Mouse (Mus musculus) heart, embryonic 14.5 days (tissue): ENCODE data around the gene Pde9a. TPM values are rescaled to one million over a fixed set of nuclear protein-coding genes. Genes with fewer than 3 reads are reported as not detected.

Source experiments
- ATAC-seq: fragments of 200-750 bp; cut with Nextera tagmentation; 2 replicates; pipeline ENCODE4 v1.8.0; 2017; ENCODE audit warnings: low read depth, moderate TSS enrichment; ENCODE audit not compliant: insufficient number of reproducible peaks, insufficient read depth, low FRiP score
- H3K27ac ChIP-seq, 2 experiments: fragments of 200-500 bp in 1 of 2; fragments of 300-500 bp in 1 of 2; sonication (generic) in 1 of 2; replicated peaks in 1 of 2; 2 replicates each; pipeline ENCODE4 v1.5.1; 2012 to 2014; ENCODE audit warnings: low read depth in 2 of 2, low read length in 2 of 2, control low read depth in 1 of 2, mild to moderate bottlenecking in 1 of 2, mixed read lengths in 1 of 2; ENCODE audit not compliant: control insufficient read depth in 1 of 2, insufficient read depth in 1 of 2
- H3K27me3 ChIP-seq: fragments of 300-500 bp; sonication (generic); 2 replicates; pipeline ENCODE4 v1.6.1; 2014; ENCODE audit warnings: mild to moderate bottlenecking, low read length, control low read depth; ENCODE audit not compliant: control insufficient read depth, insufficient read depth
- H3K36me3 ChIP-seq: fragments of 300-500 bp; sonication (generic); 2 replicates; pipeline ENCODE4 v1.6.1; 2014; ENCODE audit warnings: mild to moderate bottlenecking, control low read depth, low read length, mixed read lengths; ENCODE audit not compliant: control insufficient read depth, insufficient read depth
- H3K4me1 ChIP-seq, 2 experiments: fragments of 200-500 bp in 1 of 2; fragments of 300-500 bp in 1 of 2; sonication (generic) in 1 of 2; 2 replicates each; pipeline ENCODE4 v1.6.1; 2012 to 2014; ENCODE audit warnings: low read length in 2 of 2, control low read depth in 1 of 2, mixed read lengths in 1 of 2; ENCODE audit not compliant: control insufficient read depth in 2 of 2, insufficient read depth in 2 of 2
- H3K4me2 ChIP-seq: fragments of 300-500 bp; sonication (generic); 2 replicates; pipeline ENCODE4 v1.6.1; 2014; ENCODE audit warnings: mild to moderate bottlenecking, low read length
- H3K4me3 ChIP-seq, 2 experiments: fragments of 200-500 bp in 1 of 2; fragments of 300-500 bp in 1 of 2; sonication (generic) in 1 of 2; 2 replicates each; pipeline ENCODE4 v1.5.1; 2012 to 2014; ENCODE audit warnings: low read length in 2 of 2, mild to moderate bottlenecking in 2 of 2, control low read depth in 1 of 2, low read depth in 1 of 2, moderate library complexity in 1 of 2; ENCODE audit not compliant: control insufficient read depth in 1 of 2, insufficient read depth in 1 of 2
- H3K9ac ChIP-seq: fragments of 300-500 bp; sonication (generic); 2 replicates; pipeline ENCODE4 v1.6.1; 2014; ENCODE audit warnings: mild to moderate bottlenecking, low read length
- H3K9me3 ChIP-seq: fragments of 300-500 bp; sonication (generic); 2 replicates; pipeline ENCODE4 v1.6.1; 2016; ENCODE audit warnings: low read length, control low read depth; ENCODE audit not compliant: control insufficient read depth
- WGBS: fragments of 180-500 bp; shearing (Covaris S2); extraction: QIAGEN DNeasy Blood & Tissue Kit; methylation state at CpG from one replicate; pipeline ENCODE4 v1.1.7; 2014; 5-methylcytosine and 5-hydroxymethylcytosine counted together
- polyA plus RNA-seq: library from polyadenylated mRNA; unstranded; fragments of >200 nt; fragmentation: Nextera tagmentation; extraction: Ambion mirVana; gene quantifications from 2 replicates; pipeline ENCODE4 v1.2.1, GENCODE M21; 2014

Pde9a gene
- polyA plus RNA-seq, 1 experiment from 2014 or later, result 9.1 TPM

DNA sequence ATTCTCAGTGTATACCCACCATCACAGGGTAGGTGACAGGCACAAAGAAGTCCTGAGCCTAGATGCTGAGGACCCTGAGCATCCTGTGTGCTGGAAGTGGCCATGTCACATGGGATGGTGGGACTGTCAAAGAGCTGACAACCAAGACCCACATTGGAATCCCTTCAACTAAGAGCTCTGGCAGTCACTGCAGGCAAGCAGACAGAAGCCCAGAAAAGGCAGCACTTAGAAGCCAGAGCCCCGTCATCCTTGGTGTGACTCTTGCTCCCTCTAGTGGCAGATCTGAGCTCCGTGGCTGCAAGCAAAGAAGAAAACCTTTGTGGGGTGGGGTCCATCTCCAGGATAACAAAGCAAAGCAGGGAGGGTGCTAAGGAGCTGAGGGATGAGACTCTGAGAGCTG, 106.4 kb downstream of the Pde9a start:
- no peaks in the 10 kb centered on the region for H3K27me3 ChIP-seq
- H3K27ac ChIP-seq, result no peak overlapping the region
- no peaks in the 10 kb centered on the region for H3K4me1 ChIP-seq
- H3K36me3 ChIP-seq, result peaks cover 26% of the 10 kb centered on the region
- no peak overlapping the region for H3K4me3 ChIP-seq
- 2% methylated on average over 2 of the region's 2 CpGs for WGBS
- H3K4me2 ChIP-seq, result no peak overlapping the region
- H3K9me3 ChIP-seq, result no peaks in the 10 kb centered on the region
- no peak overlapping the region for H3K9ac ChIP-seq
- no peak for ATAC-seq

GRCm38 (mm10) chr17:31494989-31495388, 109.0 kb downstream of the Pde9a start:
- Histone ChIP-seq H3K4me2 (no peak overlapping the region), H3K9me3 (no peaks in the 10 kb centered on the region), H3K27me3 (no peaks in the 10 kb centered on the region), H3K36me3 (peaks cover 52% of the 10 kb centered on the region), H3K4me1 (no peaks in the 10 kb centered on the region), H3K4me3 (no peak overlapping the region), H3K27ac (no peak overlapping the region), H3K9ac (no peak overlapping the region)
- ATAC-seq, result no peak
- 87% methylated on average over 1 of the region's 1 CpGs for WGBS

- no peak for ATAC-seq
- H3K9ac ChIP-seq, result no peak overlapping the region
- H3K9me3 ChIP-seq, result no peaks in the 10 kb centered on the region
- H3K27ac ChIP-seq, result no peak overlapping the region
- H3K4me1 ChIP-seq, result no peaks in the 10 kb centered on the region
- H3K4me3 ChIP-seq, result no peak overlapping the region
- H3K36me3 ChIP-seq, result peaks cover 78% of the 10 kb centered on the region
- 83% methylated on average over 6 of the region's 6 CpGs for WGBS
- H3K4me2 ChIP-seq, result no peak overlapping the region
- H3K27me3 ChIP-seq, result no peaks in the 10 kb centered on the region
These were observed 111.7 kb downstream of the Pde9a start for GRCm38 (mm10) chr17:31497726-31498125.

DNA sequence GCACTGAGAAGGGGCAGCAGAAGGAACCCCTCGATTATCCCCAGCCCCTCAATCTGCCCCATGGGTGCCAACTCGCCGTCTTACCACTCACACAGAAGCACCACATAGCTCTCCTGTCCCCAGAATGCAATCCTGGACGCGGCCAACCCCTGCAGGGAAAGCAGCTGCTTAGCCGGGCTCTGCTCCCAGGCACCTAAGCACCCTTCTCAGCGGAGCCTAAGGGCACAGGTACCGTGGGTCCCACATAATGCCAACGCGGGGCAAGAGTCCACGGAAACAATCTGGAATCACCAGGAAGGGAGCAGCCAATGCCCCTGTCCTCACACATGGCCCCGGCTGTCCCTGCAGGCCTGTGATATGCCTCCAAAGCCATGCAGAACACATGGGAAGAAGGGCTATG, 113.7 kb downstream of the Pde9a start:
- peaks cover 95% of the 10 kb centered on the region for H3K36me3 ChIP-seq
- H3K4me2 ChIP-seq, result no peak overlapping the region
- H3K27ac ChIP-seq, result no peak overlapping the region
- no peak overlapping the region for H3K9ac ChIP-seq
- no peaks in the 10 kb centered on the region for H3K9me3 ChIP-seq
- H3K4me1 ChIP-seq, result peaks cover 0 to 1% of the 10 kb centered on the region in 2 experiments; a peak in 1 of 4 replicates
- H3K4me3 ChIP-seq, result no peak overlapping the region
- 93% methylated on average over 12 of the region's 12 CpGs for WGBS
- no peaks in the 10 kb centered on the region for H3K27me3 ChIP-seq
- no peak for ATAC-seq

GRCm38 (mm10) chr17:31500416-31500815, 114.4 kb downstream of the Pde9a start:
- no peak overlapping the region for H3K4me3 ChIP-seq
- no peaks in the 10 kb centered on the region for H3K27me3 ChIP-seq
- no peaks in the 10 kb centered on the region for H3K9me3 ChIP-seq
- H3K27ac ChIP-seq, result no peak overlapping the region
- no peak overlapping the region for H3K9ac ChIP-seq
- ATAC-seq, result no peak
- H3K4me1 ChIP-seq, result peaks cover 0 to 3% of the 10 kb centered on the region in 2 experiments; a peak in 1 of 4 replicates
- H3K4me2 ChIP-seq, result no peak overlapping the region
- peaks cover 96% of the 10 kb centered on the region for H3K36me3 ChIP-seq
- WGBS, result 94% methylated on average over 6 of the region's 8 CpGs

GRCm38 (mm10) chr17:31500908-31501307, 114.9 kb downstream of the Pde9a start:
- WGBS, result 79% methylated on average over 3 of the region's 3 CpGs
- Histone ChIP-seq H3K4me1 (peaks cover 0 to 3% of the 10 kb centered on the region in 2 experiments; a peak in 1 of 4 replicates), H3K4me3 (no peak overlapping the region), H3K4me2 (no peak overlapping the region), H3K36me3 (peaks cover 96% of the 10 kb centered on the region), H3K9ac (no peak overlapping the region), H3K9me3 (no peaks in the 10 kb centered on the region), H3K27ac (no peak overlapping the region), H3K27me3 (no peaks in the 10 kb centered on the region)
- no peak for ATAC-seq

DNA sequence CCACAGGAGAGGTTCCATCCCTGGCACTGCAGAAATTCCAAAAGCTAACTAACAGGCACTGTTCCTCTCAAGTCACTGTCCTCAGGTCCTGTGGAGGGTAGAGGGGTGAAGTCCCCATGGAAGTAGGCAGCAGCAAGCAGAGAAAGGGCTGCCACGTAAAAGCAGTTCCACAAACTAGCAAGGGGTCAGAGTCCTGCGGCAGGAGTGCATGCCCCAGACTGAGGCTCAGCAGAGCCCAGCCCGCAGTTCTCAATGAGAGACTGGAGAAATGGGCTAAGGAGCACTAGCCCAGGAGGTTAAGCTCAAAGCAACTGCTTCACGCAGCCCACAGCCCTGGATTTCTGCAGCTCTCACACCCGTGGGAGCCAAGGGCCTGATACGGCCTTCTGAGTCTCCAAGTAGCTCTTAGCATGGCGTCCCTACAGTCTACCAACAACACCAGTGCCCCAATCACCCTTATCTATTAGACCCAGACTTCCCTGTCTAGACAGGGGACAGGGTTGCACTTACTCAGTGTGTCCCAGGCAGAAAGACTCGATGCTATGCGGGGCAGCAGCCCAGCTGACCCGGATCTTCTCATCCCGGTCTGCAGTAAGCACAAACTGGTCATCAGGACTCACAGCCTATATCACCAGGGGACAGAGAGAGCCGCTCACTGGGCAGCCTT, 116.4 kb downstream of the Pde9a start:
- WGBS, result 79% methylated on average over 12 of the region's 12 CpGs
- no peak overlapping the region for H3K4me2 ChIP-seq
- H3K27ac ChIP-seq, result no peak overlapping the region
- H3K4me1 ChIP-seq, result peaks cover 0 to 3% of the 10 kb centered on the region in 2 experiments; a peak in 1 of 4 replicates
- no peak for ATAC-seq
- H3K4me3 ChIP-seq, result no peak overlapping the region
- H3K9ac ChIP-seq, result no peak overlapping the region
- H3K36me3 ChIP-seq, result peaks cover 94% of the 10 kb centered on the region
- no peaks in the 10 kb centered on the region for H3K27me3 ChIP-seq
- H3K9me3 ChIP-seq, result no peaks in the 10 kb centered on the region

- Histone ChIP-seq H3K9ac (no peak overlapping the region), H3K27me3 (no peaks in the 10 kb centered on the region), H3K4me2 (no peak overlapping the region), H3K4me1 (peaks cover 0 to 3% of the 10 kb centered on the region in 2 experiments; a peak in 1 of 4 replicates), H3K27ac (no peak overlapping the region), H3K4me3 (no peak overlapping the region), H3K36me3 (peaks cover 94% of the 10 kb centered on the region), H3K9me3 (no peaks in the 10 kb centered on the region)
- WGBS, result 93% methylated on average over 12 of the region's 12 CpGs
- ATAC-seq, result no peak
These were observed 117.3 kb downstream of the Pde9a start for GRCm38 (mm10) chr17:31503337-31503736.
